Mouse (Mus musculus) heart, embryonic 14.5 days (tissue): ENCODE results near the gene Ankrd39. TPM values are rescaled to one million over a fixed set of nuclear protein-coding genes. Genes with fewer than 3 reads are reported as not detected.
A peak's percentile ranks its signal among the peaks of the same experiment; 100 is the strongest.

Experiments
- ATAC-seq: fragments of 200-750 bp; cut with Nextera tagmentation; 2 replicates; pipeline ENCODE4 v1.8.0; 2017; ENCODE audit warnings: low read depth, moderate TSS enrichment; ENCODE audit not compliant: insufficient number of reproducible peaks, insufficient read depth, low FRiP score
- H3K27ac ChIP-seq, 2 experiments: fragments of 200-500 bp in 1 of 2; fragments of 300-500 bp in 1 of 2; sonication (generic) in 1 of 2; replicated peaks in 1 of 2; 2 replicates each; pipeline ENCODE4 v1.5.1; 2012 to 2014; ENCODE audit warnings: low read depth in 2 of 2, low read length in 2 of 2, control low read depth in 1 of 2, mild to moderate bottlenecking in 1 of 2, mixed read lengths in 1 of 2; ENCODE audit not compliant: control insufficient read depth in 1 of 2, insufficient read depth in 1 of 2
- H3K27me3 ChIP-seq: fragments of 300-500 bp; sonication (generic); 2 replicates; pipeline ENCODE4 v1.6.1; 2014; ENCODE audit warnings: mild to moderate bottlenecking, low read length, control low read depth; ENCODE audit not compliant: control insufficient read depth, insufficient read depth
- H3K36me3 ChIP-seq: fragments of 300-500 bp; sonication (generic); 2 replicates; pipeline ENCODE4 v1.6.1; 2014; ENCODE audit warnings: mild to moderate bottlenecking, control low read depth, low read length, mixed read lengths; ENCODE audit not compliant: control insufficient read depth, insufficient read depth
- H3K4me1 ChIP-seq, 2 experiments: fragments of 200-500 bp in 1 of 2; fragments of 300-500 bp in 1 of 2; sonication (generic) in 1 of 2; 2 replicates each; pipeline ENCODE4 v1.6.1; 2012 to 2014; ENCODE audit warnings: low read length in 2 of 2, control low read depth in 1 of 2, mixed read lengths in 1 of 2; ENCODE audit not compliant: control insufficient read depth in 2 of 2, insufficient read depth in 2 of 2
- H3K4me2 ChIP-seq: fragments of 300-500 bp; sonication (generic); 2 replicates; pipeline ENCODE4 v1.6.1; 2014; ENCODE audit warnings: mild to moderate bottlenecking, low read length
- H3K4me3 ChIP-seq, 2 experiments: fragments of 200-500 bp in 1 of 2; fragments of 300-500 bp in 1 of 2; sonication (generic) in 1 of 2; 2 replicates each; pipeline ENCODE4 v1.5.1; 2012 to 2014; ENCODE audit warnings: low read length in 2 of 2, mild to moderate bottlenecking in 2 of 2, control low read depth in 1 of 2, low read depth in 1 of 2, moderate library complexity in 1 of 2; ENCODE audit not compliant: control insufficient read depth in 1 of 2, insufficient read depth in 1 of 2
- H3K9ac ChIP-seq: fragments of 300-500 bp; sonication (generic); 2 replicates; pipeline ENCODE4 v1.6.1; 2014; ENCODE audit warnings: mild to moderate bottlenecking, low read length
- H3K9me3 ChIP-seq: fragments of 300-500 bp; sonication (generic); 2 replicates; pipeline ENCODE4 v1.6.1; 2016; ENCODE audit warnings: low read length, control low read depth; ENCODE audit not compliant: control insufficient read depth
- WGBS: fragments of 180-500 bp; shearing (Covaris S2); extraction: QIAGEN DNeasy Blood & Tissue Kit; methylation state at CpG from one replicate; pipeline ENCODE4 v1.1.7; 2014; 5-methylcytosine and 5-hydroxymethylcytosine counted together
- polyA plus RNA-seq: library from polyadenylated mRNA; unstranded; fragments of >200 nt; fragmentation: Nextera tagmentation; extraction: Ambion mirVana; gene quantifications from 2 replicates; pipeline ENCODE4 v1.2.1, GENCODE M21; 2014

Ankrd39 gene
- polyA plus RNA-seq = 27.2 and 29.0 TPM in 2 replicates

DNA sequence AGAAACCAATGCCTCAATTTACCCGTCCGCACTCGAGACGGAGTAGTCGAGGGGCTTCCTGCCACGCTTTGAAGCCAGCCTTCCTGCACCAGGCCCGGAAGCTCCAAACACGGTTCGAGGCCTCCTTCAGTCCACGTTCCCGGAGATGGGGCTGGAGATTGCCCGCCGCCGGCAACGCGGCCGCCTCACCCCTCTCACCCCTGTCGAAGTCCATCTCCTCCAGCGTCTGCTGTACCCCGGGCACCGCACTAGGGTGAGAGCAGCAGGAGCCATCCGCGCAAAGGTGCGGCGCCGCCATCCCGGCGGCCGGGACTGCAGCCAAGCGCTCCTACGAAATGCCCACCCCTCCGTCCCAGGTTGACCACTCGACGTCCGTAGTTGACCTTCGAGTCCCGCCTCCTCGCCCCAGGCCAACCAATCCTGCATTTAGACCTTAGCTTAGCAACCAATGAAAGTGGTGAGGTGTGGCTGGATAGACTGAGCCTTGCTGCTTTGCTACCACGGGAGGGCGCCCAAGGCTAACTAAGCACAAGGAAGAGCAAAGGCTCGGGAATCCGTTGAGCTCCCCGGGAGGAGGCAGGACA, at the start of gene Ankrd39:
Ankrd39 (minus strand) TSS at position 558 of the 584 bp plus-strand sequence.
- Histone ChIP-seq H3K4me1 (peaks cover 15 to 51% of the 10 kb centered on the region in 2 experiments), H3K36me3 (peaks cover 52% of the 10 kb centered on the region), H3K4me2 (peak within 1 kb of the TSS; percentile 73), H3K4me3 (peak within 1 kb of the TSS; percentile 74 to 86), H3K27ac (peak within 1 kb of the TSS; percentile 63 to 70), H3K9me3 (no peaks in the 10 kb centered on the region), H3K27me3 (no peaks in the 10 kb centered on the region), H3K9ac (peak within 1 kb of the TSS; percentile 85)
- ATAC-seq = peak; percentile 98
- 0% methylated on average over 43 of the region's 43 CpGs for WGBS

GRCm38 (mm10) chr1:36596114-36596513, 48.9 kb upstream of the Ankrd39 start:
- Histone ChIP-seq H3K4me3 (no peak overlapping the region), H3K27ac (peak overlapping the region; percentile 71 to 76), H3K36me3 (no peaks in the 10 kb centered on the region), H3K4me2 (peak overlapping the region; percentile 42), H3K9me3 (no peaks in the 10 kb centered on the region), H3K9ac (peak overlapping the region; percentile 47; the same call in 1 of the 2 replicates), H3K4me1 (peaks cover 17 to 18% of the 10 kb centered on the region in 2 experiments; a peak in 3 of 4 replicates), H3K27me3 (no peaks in the 10 kb centered on the region)
- 37% methylated on average over 4 of the region's 4 CpGs for WGBS
- ATAC-seq = peak; percentile 58; the same call in 1 of the 2 replicates

GRCm38 (mm10) chr1:36595167-36595931, 48.1 kb upstream of the Ankrd39 start:
- Histone ChIP-seq H3K27ac (peak overlapping the region; percentile 8 to 76; a peak in 3 of 4 replicates), H3K4me1 (peaks cover 17 to 18% of the 10 kb centered on the region in 2 experiments; a peak in 3 of 4 replicates), H3K4me2 (no peak overlapping the region), H3K9me3 (no peaks in the 10 kb centered on the region), H3K36me3 (no peaks in the 10 kb centered on the region), H3K4me3 (no peak overlapping the region), H3K9ac (no peak overlapping the region), H3K27me3 (no peaks in the 10 kb centered on the region)
- 43% methylated on average over 10 of the region's 10 CpGs for WGBS
- ATAC-seq = no peak

DNA sequence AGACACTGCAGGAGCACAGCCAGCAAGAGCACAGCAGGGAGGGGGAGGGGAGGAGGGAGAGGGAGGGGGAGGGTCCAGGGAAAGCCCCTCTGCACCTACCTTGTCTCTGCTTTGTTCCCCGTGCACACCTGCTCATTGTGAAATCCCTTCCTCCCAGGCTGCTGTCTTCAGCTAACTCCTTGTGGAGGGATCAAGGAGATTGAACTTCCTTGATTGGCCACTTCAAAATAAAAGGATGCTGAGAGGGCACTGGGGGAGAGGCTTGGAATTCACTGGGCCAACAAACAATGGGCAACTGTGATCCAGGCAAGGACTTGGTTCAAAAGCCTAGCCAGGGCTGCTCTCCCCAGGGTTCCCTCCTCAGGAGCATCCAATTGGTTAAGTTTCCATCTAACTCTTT, 45.9 kb upstream of the Ankrd39 start:
- WGBS = 30% methylated on average over 1 of the region's 1 CpGs
- no peak overlapping the region for H3K27ac ChIP-seq
- peaks cover 35 to 36% of the 10 kb centered on the region in 2 experiments for H3K4me1 ChIP-seq
- no peaks in the 10 kb centered on the region for H3K36me3 ChIP-seq
- H3K27me3 ChIP-seq = no peaks in the 10 kb centered on the region
- H3K9me3 ChIP-seq = no peaks in the 10 kb centered on the region
- H3K4me3 ChIP-seq = no peak overlapping the region
- no peak overlapping the region for H3K4me2 ChIP-seq
- no peak overlapping the region for H3K9ac ChIP-seq
- no peak for ATAC-seq

GRCm38 (mm10) chr1:36591408-36591807, 44.2 kb upstream of the Ankrd39 start:
- Histone ChIP-seq H3K27ac (no peak overlapping the region), H3K27me3 (no peaks in the 10 kb centered on the region), H3K4me2 (no peak overlapping the region), H3K9ac (no peak overlapping the region), H3K36me3 (no peaks in the 10 kb centered on the region), H3K9me3 (no peaks in the 10 kb centered on the region), H3K4me3 (no peak overlapping the region), H3K4me1 (peaks cover 35 to 38% of the 10 kb centered on the region in 2 experiments)
- 49% methylated on average over 2 of the region's 2 CpGs for WGBS
- no peak for ATAC-seq

DNA sequence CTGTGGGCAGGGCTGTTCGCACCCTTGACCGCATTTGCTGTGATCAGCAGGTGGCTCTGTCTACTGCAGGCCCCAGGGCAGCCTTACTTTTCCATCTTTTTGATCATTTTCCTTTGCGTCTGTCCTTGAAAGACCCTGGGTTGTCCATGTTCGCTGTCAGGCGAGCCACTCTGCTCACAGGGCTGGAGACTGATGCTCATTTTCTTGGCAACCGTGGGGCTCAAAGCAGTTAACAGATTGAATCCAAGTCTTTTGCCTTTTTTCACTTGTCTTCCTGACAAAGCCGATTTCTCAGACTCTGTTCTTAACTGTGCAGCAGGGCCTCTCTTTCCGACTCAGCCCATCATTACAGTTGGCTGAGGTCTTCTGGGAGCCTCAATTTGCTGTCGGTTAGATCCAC, 43.4 kb upstream of the Ankrd39 start:
- Histone ChIP-seq H3K4me3 (no peak overlapping the region), H3K9me3 (no peaks in the 10 kb centered on the region), H3K27me3 (no peaks in the 10 kb centered on the region), H3K9ac (no peak overlapping the region), H3K4me2 (no peak overlapping the region), H3K4me1 (peaks cover 32 to 33% of the 10 kb centered on the region in 2 experiments), H3K36me3 (no peaks in the 10 kb centered on the region), H3K27ac (no peak overlapping the region)
- ATAC-seq = no peak
- WGBS = 79% methylated on average over 9 of the region's 9 CpGs

- 37% methylated on average over 6 of the region's 6 CpGs for WGBS
- H3K4me2 ChIP-seq = no peak overlapping the region
Measured at GRCm38 (mm10) chr1:36589486-36589885, 42.2 kb upstream of the Ankrd39 start.

More at GRCm38 (mm10) chr1:36589486-36589885, 42.2 kb upstream of the Ankrd39 start:
- 0 out of 2 replicates have a peak overlapping the region, but pooled peaks have one; percentile 55 for H3K9ac ChIP-seq
- H3K36me3 ChIP-seq = no peaks in the 10 kb centered on the region
- H3K27ac ChIP-seq = peak overlapping the region; percentile 38 to 50; a peak in 3 of 4 replicates
- H3K4me1 ChIP-seq = peaks cover 29% of the 10 kb centered on the region in 2 experiments
- no peaks in the 10 kb centered on the region for H3K9me3 ChIP-seq
- no peak overlapping the region for H3K4me3 ChIP-seq
- peak; percentile 41; the same call in 1 of the 2 replicates for ATAC-seq
- no peaks in the 10 kb centered on the region for H3K27me3 ChIP-seq
